Mouse (Mus musculus) kidney, embryonic 16.5 days (tissue): ENCODE results near the gene Acadm. TPM values are rescaled to one million over a fixed set of nuclear protein-coding genes. Genes with fewer than 3 reads are reported as not detected.
A peak's percentile ranks its signal among the peaks of the same experiment; 100 is the strongest.

ENCODE experiments used
- ATAC-seq: fragments of 200-750 bp; cut with Nextera tagmentation; 2 replicates; pipeline ENCODE4 v1.8.0; 2017; ENCODE audit warnings: moderate TSS enrichment; ENCODE audit not compliant: low FRiP score, low TSS enrichment
- H3K27ac ChIP-seq: fragments of 300-500 bp; sonication (generic); 2 replicates; pipeline ENCODE4 v1.5.1; 2014; ENCODE audit warnings: low read length
- H3K27me3 ChIP-seq: fragments of 300-500 bp; sonication (generic); 2 replicates; pipeline ENCODE4 v1.6.1; 2014; ENCODE audit warnings: low read length, control low read depth, mixed read lengths; ENCODE audit not compliant: insufficient read depth
- H3K36me3 ChIP-seq: fragments of 300-500 bp; sonication (generic); 2 replicates; pipeline ENCODE4 v1.6.1; 2014; ENCODE audit warnings: low read length, control low read depth, mixed read lengths; ENCODE audit not compliant: insufficient read depth
- H3K4me1 ChIP-seq: fragments of 300-500 bp; sonication (generic); 2 replicates; pipeline ENCODE4 v1.6.1; 2014; ENCODE audit warnings: low read length, control low read depth, mixed read lengths; ENCODE audit not compliant: insufficient read depth
- H3K4me2 ChIP-seq: fragments of 300-500 bp; sonication (generic); replicated peaks from 2 replicates; pipeline ENCODE4 v1.6.1; 2014; ENCODE audit warnings: low read depth, low read length
- H3K4me3 ChIP-seq: fragments of 300-500 bp; sonication (generic); 2 replicates; pipeline ENCODE4 v1.5.1; 2014; ENCODE audit warnings: mild to moderate bottlenecking, low read length
- H3K9ac ChIP-seq: fragments of 300-500 bp; sonication (generic); replicated peaks from 2 replicates; pipeline ENCODE4 v1.6.1; 2014; ENCODE audit warnings: low read length
- H3K9me3 ChIP-seq: fragments of 300-500 bp; sonication (generic); 2 replicates; pipeline ENCODE4 v1.6.1; 2016; ENCODE audit warnings: low read length, control low read depth
- WGBS: fragments of 180-500 bp; shearing (Covaris S2); extraction: QIAGEN DNeasy Blood & Tissue Kit; methylation state at CpG from one replicate; pipeline ENCODE4 v1.1.7; 2014; 5-methylcytosine and 5-hydroxymethylcytosine counted together
- polyA plus RNA-seq: library from polyadenylated mRNA; unstranded; fragments of >200 nt; fragmentation: Nextera tagmentation; extraction: Ambion mirVana; gene quantifications from 2 replicates; pipeline ENCODE4 v1.2.1, GENCODE M21; 2015

Acadm gene
- polyA plus RNA-seq, 1 experiment from 2014 or later, result 164 TPM

GRCm38 (mm10) chr3:153968549-153968948, 24.1 kb upstream of the Acadm start:
- Histone ChIP-seq H3K9me3 (peaks cover 2% of the 10 kb centered on the region; the same call in 1 of the 2 replicates), H3K4me2 (no peak overlapping the region), H3K27ac (no peak overlapping the region), H3K9ac (no peak overlapping the region), H3K4me3 (no peak overlapping the region), H3K4me1 (peaks cover under 1% of the 10 kb centered on the region; the same call in 1 of the 2 replicates), H3K27me3 (peaks cover 17% of the 10 kb centered on the region), H3K36me3 (no peaks in the 10 kb centered on the region)
- ATAC-seq, result no peak
- WGBS, result 45% methylated on average over 4 of the region's 4 CpGs

GRCm38 (mm10) chr3:153967447-153967846, 23.0 kb upstream of the Acadm start:
- WGBS, result 75% methylated on average over 5 of the region's 5 CpGs
- Histone ChIP-seq H3K27ac (no peak overlapping the region), H3K4me2 (no peak overlapping the region), H3K4me3 (no peak overlapping the region), H3K4me1 (no peaks in the 10 kb centered on the region), H3K36me3 (no peaks in the 10 kb centered on the region), H3K9me3 (peaks cover 2% of the 10 kb centered on the region; the same call in 1 of the 2 replicates), H3K27me3 (peaks cover 9% of the 10 kb centered on the region; the same call in 1 of the 2 replicates), H3K9ac (no peak overlapping the region)
- ATAC-seq, result no peak

- peaks cover 7% of the 10 kb centered on the region; the same call in 1 of the 2 replicates for H3K9me3 ChIP-seq
- H3K36me3 ChIP-seq, result no peaks in the 10 kb centered on the region
- no peak for ATAC-seq
- no peak overlapping the region for H3K27ac ChIP-seq
- H3K27me3 ChIP-seq, result no peaks in the 10 kb centered on the region
- no peaks in the 10 kb centered on the region for H3K4me1 ChIP-seq
- H3K9ac ChIP-seq, result no peak overlapping the region
- H3K4me2 ChIP-seq, result no peak overlapping the region
- WGBS, result 66% methylated on average over 6 of the region's 6 CpGs
- H3K4me3 ChIP-seq, result no peak overlapping the region
Measured at GRCm38 (mm10) chr3:153961632-153962389, 17.4 kb upstream of the Acadm start.

GRCm38 (mm10) chr3:153960884-153961283, 16.5 kb upstream of the Acadm start:
- no peaks in the 10 kb centered on the region for H3K36me3 ChIP-seq
- no peak overlapping the region for H3K4me3 ChIP-seq
- no peak for ATAC-seq
- WGBS, result 62% methylated on average over 2 of the region's 2 CpGs
- no peak overlapping the region for H3K9ac ChIP-seq
- no peak overlapping the region for H3K27ac ChIP-seq
- no peaks in the 10 kb centered on the region for H3K4me1 ChIP-seq
- peaks cover 7% of the 10 kb centered on the region; the same call in 1 of the 2 replicates for H3K9me3 ChIP-seq
- H3K27me3 ChIP-seq, result no peaks in the 10 kb centered on the region
- no peak overlapping the region for H3K4me2 ChIP-seq

DNA sequence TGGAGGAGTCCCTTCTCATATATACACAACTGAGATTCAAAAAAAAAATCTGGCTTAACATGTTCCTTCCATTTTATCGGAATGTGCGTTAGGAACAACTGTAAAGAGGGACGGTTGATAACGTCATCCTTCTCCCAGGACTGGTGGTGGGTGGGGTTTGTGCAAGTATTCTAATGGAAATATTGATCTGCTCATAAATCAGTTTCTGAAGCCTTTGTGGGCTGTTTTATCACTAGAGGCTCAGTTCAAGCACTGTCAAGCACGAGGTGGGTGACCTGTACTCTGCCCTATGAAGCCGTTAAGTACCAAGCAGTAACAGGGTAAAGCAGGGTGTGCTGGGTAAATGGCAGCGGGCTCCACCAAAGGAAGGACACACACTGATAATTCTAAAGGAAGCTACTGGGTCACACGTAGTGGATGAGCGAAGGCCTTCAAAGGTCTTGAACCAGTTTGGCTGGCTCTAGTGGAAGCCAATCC, 15.3 kb upstream of the Acadm start:
- no peak overlapping the region for H3K9ac ChIP-seq

DNA sequence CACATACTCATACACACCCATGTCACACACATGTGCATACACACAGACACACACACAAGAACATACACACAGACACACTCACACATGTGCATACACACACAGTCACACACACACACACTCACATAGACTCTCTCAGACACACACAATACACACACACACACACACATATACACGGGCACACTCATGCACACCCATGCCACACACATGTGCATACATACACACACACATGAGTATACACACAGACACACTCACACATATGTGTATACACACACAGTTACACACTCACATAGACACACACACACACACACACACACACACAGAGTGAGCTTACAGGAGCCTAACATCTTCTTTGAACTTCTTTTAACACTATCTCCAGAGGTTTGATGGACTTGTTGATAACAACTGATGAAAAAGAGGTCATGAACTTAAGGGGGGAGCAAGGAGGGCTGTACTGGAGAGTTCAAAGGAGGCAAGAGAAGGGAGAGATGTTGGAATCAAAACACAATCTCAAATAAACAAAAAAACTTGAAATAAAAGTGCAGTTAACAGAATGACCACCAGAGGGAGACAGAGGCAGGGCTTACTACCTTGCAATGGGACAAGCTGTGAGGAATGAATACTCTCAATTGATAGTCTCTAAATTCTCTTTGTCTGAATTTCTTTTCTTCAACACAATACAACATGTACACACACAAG, 14.8 kb upstream of the Acadm start:
- H3K9me3 ChIP-seq, result peaks cover 4% of the 10 kb centered on the region; the same call in 1 of the 2 replicates
- no peak overlapping the region for H3K27ac ChIP-seq
- peak; percentile 16; the same call in 1 of the 2 replicates for ATAC-seq
- no peaks in the 10 kb centered on the region for H3K27me3 ChIP-seq
- H3K9ac ChIP-seq, result no peak overlapping the region
- no peak overlapping the region for H3K4me3 ChIP-seq
- no peaks in the 10 kb centered on the region for H3K4me1 ChIP-seq
- H3K36me3 ChIP-seq, result no peaks in the 10 kb centered on the region
- no peak overlapping the region for H3K4me2 ChIP-seq
- 95% methylated on average over 1 of the region's 1 CpGs for WGBS

More for the DNA sequence above, 15.3 kb upstream of the Acadm start:
- Histone ChIP-seq H3K4me1 (no peaks in the 10 kb centered on the region), H3K27me3 (no peaks in the 10 kb centered on the region), H3K9me3 (peaks cover 4% of the 10 kb centered on the region; the same call in 1 of the 2 replicates), H3K4me3 (no peak overlapping the region), H3K4me2 (no peak overlapping the region), H3K36me3 (no peaks in the 10 kb centered on the region), H3K27ac (no peak overlapping the region)
- ATAC-seq, result no peak
- 80% methylated on average over 9 of the region's 9 CpGs for WGBS

- no peaks in the 10 kb centered on the region for H3K27me3 ChIP-seq
- H3K36me3 ChIP-seq, result no peaks in the 10 kb centered on the region
- H3K4me1 ChIP-seq, result no peaks in the 10 kb centered on the region
- no peak overlapping the region for H3K4me3 ChIP-seq
- no peak for ATAC-seq
- H3K9me3 ChIP-seq, result peaks cover 4% of the 10 kb centered on the region; the same call in 1 of the 2 replicates
- H3K9ac ChIP-seq, result no peak overlapping the region
- H3K27ac ChIP-seq, result no peak overlapping the region
- WGBS, result 84% methylated on average over 5 of the region's 5 CpGs
- no peak overlapping the region for H3K4me2 ChIP-seq
Measured at GRCm38 (mm10) chr3:153957916-153958315, 13.5 kb upstream of the Acadm start.

DNA sequence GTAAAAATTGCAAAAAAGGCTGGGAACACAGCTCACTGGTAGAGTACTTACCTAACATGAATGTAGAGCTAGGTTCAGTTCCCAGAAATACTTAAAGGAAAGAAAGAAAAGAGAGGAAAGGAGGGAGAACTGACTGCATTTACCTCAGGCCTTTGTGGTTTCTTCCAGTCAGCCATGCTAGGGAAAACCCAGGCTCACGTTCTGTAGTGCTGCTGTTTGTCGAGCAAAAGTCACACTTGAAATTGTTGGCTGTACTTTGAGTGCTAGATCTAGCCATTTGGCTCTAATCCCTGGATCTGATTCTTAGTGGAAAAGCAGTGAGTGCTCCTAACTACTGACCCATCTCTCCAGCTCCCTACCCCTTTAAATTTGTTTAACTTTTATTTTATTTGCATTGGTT, 3.7 kb upstream of the Acadm start:
- no peaks in the 10 kb centered on the region for H3K9me3 ChIP-seq
- ATAC-seq, result no peak

DNA sequence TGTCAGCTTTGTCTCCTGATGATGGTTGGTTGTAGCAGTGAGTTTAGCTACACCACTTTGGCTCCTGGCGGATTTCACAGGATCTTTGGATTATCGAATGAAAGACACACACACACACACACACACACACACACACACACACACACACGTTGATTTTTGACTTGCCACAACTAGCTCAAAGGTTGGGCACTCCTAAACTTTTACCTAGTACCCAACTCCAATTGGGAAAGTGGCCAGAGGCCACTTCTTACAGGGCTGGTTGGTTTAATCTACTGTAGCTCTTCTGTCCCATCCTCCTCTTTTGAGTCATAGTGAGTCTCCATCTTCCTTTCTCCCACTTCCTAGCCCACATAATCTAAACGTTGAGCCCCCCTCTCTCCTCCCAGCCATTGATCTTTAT, 2.8 kb upstream of the Acadm start:
- H3K4me3 ChIP-seq, result no peak overlapping the region
- H3K9me3 ChIP-seq, result no peaks in the 10 kb centered on the region
- H3K4me2 ChIP-seq, result no peak overlapping the region
- peaks cover 14% of the 10 kb centered on the region for H3K4me1 ChIP-seq
- no peak for ATAC-seq
- H3K36me3 ChIP-seq, result no peaks in the 10 kb centered on the region
- 69% methylated on average over 4 of the region's 4 CpGs for WGBS
- no peaks in the 10 kb centered on the region for H3K27me3 ChIP-seq
- H3K27ac ChIP-seq, result no peak overlapping the region
- no peak overlapping the region for H3K9ac ChIP-seq

More for the DNA sequence above, 3.7 kb upstream of the Acadm start:
- Histone ChIP-seq H3K4me2 (no peak overlapping the region), H3K27ac (no peak overlapping the region), H3K9ac (no peak overlapping the region), H3K4me3 (no peak overlapping the region), H3K27me3 (no peaks in the 10 kb centered on the region), H3K4me1 (peaks cover 7% of the 10 kb centered on the region), H3K36me3 (no peaks in the 10 kb centered on the region)
- 46% methylated on average over 2 of the region's 2 CpGs for WGBS
